Mouse (Mus musculus) megakaryocyte, embryonic 14.5 days (primary cell): ENCODE measurements around the gene Itpk1.

Experiments
- FLI1 ChIP-seq: IDR thresholded peaks from 2 replicates; pipeline ENCODE4 v1.6.1; 2012; ENCODE audit warnings: low read length, inconsistent platforms, mixed read lengths
- GATA1 ChIP-seq: IDR thresholded peaks from 3 replicates; pipeline ENCODE4 v1.6.1; 2012; ENCODE audit warnings: mixed read lengths, low read length, inconsistent platforms, borderline replicate concordance

- TF ChIP-seq GATA1: no peak
- no peak for TF ChIP-seq FLI1
Measured at GRCm38 (mm10) chr12:102587106-102587505, 117.6 kb downstream of the Itpk1 start.
